Mouse (Mus musculus) G1E (cell line): ENCODE data around the gene Cyth1. TPM values are rescaled to one million over a fixed set of nuclear protein-coding genes. Genes with fewer than 3 reads are reported as not detected.

ENCODE experiments used
- ATAC-seq: 2 replicates; pipeline ENCODE4 v1.8.0; 2016; ENCODE audit warnings: mild to moderate bottlenecking; ENCODE audit not compliant: insufficient number of reproducible peaks, poor library complexity, low FRiP score, severe bottlenecking; ENCODE audit errors: extremely low read depth
- DNase-seq: peaks from one replicate; pipeline ENCODE4 v3.0.0; 2012; ENCODE audit warnings: low spot score
- H3K27me3 ChIP-seq: 2 replicates; pipeline ENCODE4 v1.6.1; 2012; ENCODE audit warnings: mild to moderate bottlenecking, low read length, inconsistent platforms; ENCODE audit not compliant: insufficient read depth
- H3K36me3 ChIP-seq: replicated peaks from 2 replicates; pipeline ENCODE3; 2012; ENCODE audit warnings: mild to moderate bottlenecking, inconsistent platforms
- H3K4me1 ChIP-seq: 2 replicates; pipeline ENCODE4 v1.6.1; 2012; ENCODE audit warnings: low read depth, low read length, inconsistent platforms, mixed read lengths; ENCODE audit not compliant: insufficient read depth
- H3K4me3 ChIP-seq: 2 replicates; pipeline ENCODE4 v1.5.1; 2012; ENCODE audit warnings: low read depth, mild to moderate bottlenecking, inconsistent platforms, low read length, moderate library complexity, mixed read lengths
- H3K9me3 ChIP-seq: replicated peaks from 2 replicates; pipeline ENCODE4 v1.6.1; 2012; ENCODE audit warnings: inconsistent platforms
- CTCF ChIP-seq: IDR thresholded peaks from 2 replicates; pipeline ENCODE4 v1.5.1; 2012; ENCODE audit warnings: low read depth, low read length, inconsistent platforms, mixed read lengths
- GATA1 ChIP-seq: IDR thresholded peaks from 2 replicates; pipeline ENCODE4 v1.6.1; 2012; ENCODE audit warnings: borderline replicate concordance, low read length, inconsistent platforms, mixed read lengths
- GATA2 ChIP-seq: IDR thresholded peaks from 2 replicates; pipeline ENCODE4 v1.6.1; 2012; ENCODE audit warnings: low read depth, low read length, inconsistent platforms, borderline replicate concordance
- POLR2AphosphoS5 ChIP-seq: IDR thresholded peaks from 2 replicates; pipeline ENCODE4 v1.6.1; 2012; ENCODE audit warnings: low read depth, low read length, inconsistent platforms; ENCODE audit not compliant: insufficient replicate concordance
- TAL1 ChIP-seq: conservative IDR thresholded peaks from 2 replicates; pipeline ENCODE4 v1.6.1; 2012; ENCODE audit warnings: low read depth, low read length, inconsistent platforms, mixed read lengths
- polyA plus RNA-seq: library from polyadenylated mRNA; stranded (reverse); fragments of >175 nt; gene quantifications from 2 replicates; pipeline ENCODE4 v1.2.3, GENCODE M21; 2012
- total RNA-seq, 2 experiments: library from RNA; stranded (forward) in 1 of 2; stranded (reverse) in 1 of 2; fragments of 200-1000 nt in 1 of 2; fragments of >200 nt in 1 of 2; fragmentation: Nextera tagmentation in 1 of 2; gene quantifications; 2 replicates each; pipeline ENCODE4 v1.2.3; 2014 to 2017

Gene Cyth1
- total and polyA plus RNA-seq, 3 experiments, result 3.1 to 7.1 (median 4.0) TPM

GRCm38 (mm10) chr11:118168714-118169113, 79.7 kb downstream of the Cyth1 start:
- DNase-seq, result no peak
- no peak overlapping the region for H3K4me3 ChIP-seq
- no peaks in the 10 kb centered on the region for H3K9me3 ChIP-seq
- no peaks in the 10 kb centered on the region for H3K4me1 ChIP-seq
- TF ChIP-seq GATA2 (no peak), TAL1 (no peak), GATA1 (no peak), POLR2AphosphoS5 (no peak), CTCF (no peak)
- H3K27me3 ChIP-seq, result no peaks in the 10 kb centered on the region
- no peak for ATAC-seq
- H3K36me3 ChIP-seq, result peaks cover 18% of the 10 kb centered on the region

GRCm38 (mm10) chr11:118166626-118167025, 81.8 kb downstream of the Cyth1 start:
- no peak overlapping the region for H3K4me3 ChIP-seq
- no peaks in the 10 kb centered on the region for H3K4me1 ChIP-seq
- H3K9me3 ChIP-seq, result no peaks in the 10 kb centered on the region
- ATAC-seq, result no peak
- DNase-seq, result no peak
- H3K36me3 ChIP-seq, result peaks cover 18% of the 10 kb centered on the region
- no peak for TF ChIP-seq TAL1
- no peak for TF ChIP-seq GATA2
- no peak for TF ChIP-seq CTCF
- TF ChIP-seq POLR2AphosphoS5, result no peak
- TF ChIP-seq GATA1, result no peak
- H3K27me3 ChIP-seq, result no peaks in the 10 kb centered on the region

- no peaks in the 10 kb centered on the region for H3K4me1 ChIP-seq
- no peak overlapping the region for H3K4me3 ChIP-seq
- ATAC-seq (no peak), DNase-seq (no peak)
- no peaks in the 10 kb centered on the region for H3K27me3 ChIP-seq
- no peaks in the 10 kb centered on the region for H3K9me3 ChIP-seq
- H3K36me3 ChIP-seq, result peaks cover 18% of the 10 kb centered on the region
- no peak for TF ChIP-seq CTCF
- no peak for TF ChIP-seq GATA2
- TF ChIP-seq GATA1, result no peak
- no peak for TF ChIP-seq TAL1
- TF ChIP-seq POLR2AphosphoS5, result no peak
Measured at GRCm38 (mm10) chr11:118165681-118166080, 82.7 kb downstream of the Cyth1 start.

GRCm38 (mm10) chr11:118164566-118164965, 83.8 kb downstream of the Cyth1 start:
- no peak for ATAC-seq
- H3K4me3 ChIP-seq, result no peak overlapping the region

GRCm38 (mm10) chr11:118162245-118162644, 86.1 kb downstream of the Cyth1 start:
- Histone ChIP-seq H3K36me3 (peaks cover 10% of the 10 kb centered on the region), H3K27me3 (no peaks in the 10 kb centered on the region), H3K4me1 (no peaks in the 10 kb centered on the region), H3K9me3 (no peaks in the 10 kb centered on the region), H3K4me3 (no peak overlapping the region)
- DNase-seq (no peak), ATAC-seq (no peak)
- no peak for TF ChIP-seq GATA1
- TF ChIP-seq TAL1, result no peak
- TF ChIP-seq CTCF, result no peak
- TF ChIP-seq GATA2, result no peak
- TF ChIP-seq POLR2AphosphoS5, result no peak

More at GRCm38 (mm10) chr11:118164566-118164965, 83.8 kb downstream of the Cyth1 start:
- no peaks in the 10 kb centered on the region for H3K4me1 ChIP-seq
- TF ChIP-seq TAL1, result no peak
- no peak for TF ChIP-seq GATA1
- no peak for TF ChIP-seq POLR2AphosphoS5
- TF ChIP-seq GATA2, result no peak
- TF ChIP-seq CTCF, result no peak
- DNase-seq, result no peak
- H3K27me3 ChIP-seq, result no peaks in the 10 kb centered on the region
- no peaks in the 10 kb centered on the region for H3K9me3 ChIP-seq
- H3K36me3 ChIP-seq, result peaks cover 18% of the 10 kb centered on the region

- H3K27me3 ChIP-seq, result no peaks in the 10 kb centered on the region
- no peak for DNase-seq
- TF ChIP-seq GATA1 (no peak), CTCF (no peak), TAL1 (no peak), GATA2 (no peak), POLR2AphosphoS5 (no peak)
- no peaks in the 10 kb centered on the region for H3K4me1 ChIP-seq
- H3K9me3 ChIP-seq, result no peaks in the 10 kb centered on the region
- no peak overlapping the region for H3K4me3 ChIP-seq
- ATAC-seq, result no peak
- H3K36me3 ChIP-seq, result peaks cover 5% of the 10 kb centered on the region
Measured at GRCm38 (mm10) chr11:118161240-118161639, 87.2 kb downstream of the Cyth1 start.

- ATAC-seq (no peak), DNase-seq (no peak)
- Histone ChIP-seq H3K4me1 (no peaks in the 10 kb centered on the region), H3K27me3 (no peaks in the 10 kb centered on the region), H3K4me3 (no peak overlapping the region), H3K9me3 (no peaks in the 10 kb centered on the region), H3K36me3 (peaks cover 3% of the 10 kb centered on the region)
- TF ChIP-seq CTCF, result no peak
- TF ChIP-seq GATA1, result no peak
- TF ChIP-seq GATA2, result no peak
- TF ChIP-seq TAL1, result no peak
- TF ChIP-seq POLR2AphosphoS5, result no peak
Measured at GRCm38 (mm10) chr11:118160763-118161162, 87.6 kb downstream of the Cyth1 start.
